Mouse (Mus musculus): Measurements from ENCODE around the gene Gm37240. TPM values are rescaled to one million over a fixed set of nuclear protein-coding genes. Genes with fewer than 3 reads are reported as not detected.

Gm37240 gene
- polyA plus RNA-seq, 1 experiment: not detected

DNA sequence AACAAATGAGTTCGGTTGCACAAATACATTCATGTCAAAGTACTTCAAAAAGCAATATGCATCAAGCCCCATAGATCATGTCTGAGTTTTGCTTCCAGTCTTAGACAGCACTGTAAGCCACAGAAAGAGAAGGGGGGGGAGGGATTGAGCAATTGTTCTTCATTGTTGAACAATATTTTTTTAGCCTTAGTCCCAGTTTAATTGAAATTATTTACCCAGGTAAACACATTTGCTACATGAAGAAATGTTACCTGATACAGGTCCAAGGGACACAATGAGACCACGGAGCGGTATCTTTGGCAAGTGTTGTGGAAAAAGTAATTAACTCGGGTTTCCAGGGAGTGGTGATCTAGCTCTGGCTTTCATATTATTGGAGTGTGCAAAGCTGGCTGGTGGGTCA is 337.0 kb downstream of the Gm37240 start:
- Histone ChIP-seq H3K27ac (replicated peaks; ENCODE audit: low read depth, low read length) (no peak overlapping the region), H3K4me1 (ENCODE audit: control insufficient read depth, insufficient read depth, insufficient read length, low read length) (no peaks in the 10 kb centered on the region), H3K4me3 (ENCODE audit: insufficient read depth, low read depth, low read length) (no peak overlapping the region)

DNA sequence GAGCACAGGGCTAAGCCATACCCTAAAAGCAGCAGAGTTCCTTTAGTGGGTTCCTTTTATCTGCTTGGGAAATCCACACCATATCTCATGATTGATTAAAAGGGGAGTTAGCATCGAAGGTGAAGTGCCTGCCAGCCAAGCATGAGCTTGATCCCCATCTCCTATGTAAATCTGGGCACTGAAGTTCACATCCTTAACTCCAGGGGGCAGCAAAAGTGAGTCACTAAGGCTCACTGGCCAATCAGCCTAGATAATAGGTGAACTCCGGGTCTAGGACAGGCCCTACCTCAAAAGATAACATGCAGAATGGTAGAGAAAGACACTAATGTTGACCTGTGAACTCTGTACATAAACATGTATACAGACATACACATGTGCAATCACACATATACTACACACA is 343.7 kb downstream of the Gm37240 start:
- H3K4me1 ChIP-seq (ENCODE audit: control insufficient read depth, insufficient read depth, insufficient read length, low read length): no peaks in the 10 kb centered on the region
- no peak overlapping the region for H3K4me3 ChIP-seq (ENCODE audit: insufficient read depth, low read depth, low read length)
- H3K27ac ChIP-seq (replicated peaks; ENCODE audit: low read depth, low read length): no peak overlapping the region

DNA sequence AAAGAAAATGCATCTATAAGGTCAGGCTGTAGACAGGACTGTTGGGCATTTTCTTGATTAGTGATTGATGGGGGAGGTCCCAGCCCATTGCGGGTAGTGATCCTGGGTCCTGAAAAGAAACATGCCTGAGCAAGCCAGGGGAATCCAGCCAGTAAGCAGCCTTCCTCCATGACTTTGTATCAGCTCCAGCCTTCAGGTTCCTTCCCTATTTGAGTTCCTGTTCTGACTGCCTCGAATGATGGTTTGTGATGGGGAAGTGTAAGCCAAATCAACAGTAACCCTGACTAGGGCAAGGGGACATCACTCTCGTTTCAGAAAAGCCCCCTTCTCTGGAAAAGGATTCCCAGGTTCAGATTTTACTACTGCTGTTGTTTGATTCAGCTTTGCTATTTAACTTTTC is 344.6 kb downstream of the Gm37240 start:
- Histone ChIP-seq H3K27ac (replicated peaks; ENCODE audit: low read depth, low read length) (no peak overlapping the region), H3K4me1 (ENCODE audit: control insufficient read depth, insufficient read depth, insufficient read length, low read length) (no peaks in the 10 kb centered on the region), H3K4me3 (ENCODE audit: insufficient read depth, low read depth, low read length) (no peak overlapping the region)

DNA sequence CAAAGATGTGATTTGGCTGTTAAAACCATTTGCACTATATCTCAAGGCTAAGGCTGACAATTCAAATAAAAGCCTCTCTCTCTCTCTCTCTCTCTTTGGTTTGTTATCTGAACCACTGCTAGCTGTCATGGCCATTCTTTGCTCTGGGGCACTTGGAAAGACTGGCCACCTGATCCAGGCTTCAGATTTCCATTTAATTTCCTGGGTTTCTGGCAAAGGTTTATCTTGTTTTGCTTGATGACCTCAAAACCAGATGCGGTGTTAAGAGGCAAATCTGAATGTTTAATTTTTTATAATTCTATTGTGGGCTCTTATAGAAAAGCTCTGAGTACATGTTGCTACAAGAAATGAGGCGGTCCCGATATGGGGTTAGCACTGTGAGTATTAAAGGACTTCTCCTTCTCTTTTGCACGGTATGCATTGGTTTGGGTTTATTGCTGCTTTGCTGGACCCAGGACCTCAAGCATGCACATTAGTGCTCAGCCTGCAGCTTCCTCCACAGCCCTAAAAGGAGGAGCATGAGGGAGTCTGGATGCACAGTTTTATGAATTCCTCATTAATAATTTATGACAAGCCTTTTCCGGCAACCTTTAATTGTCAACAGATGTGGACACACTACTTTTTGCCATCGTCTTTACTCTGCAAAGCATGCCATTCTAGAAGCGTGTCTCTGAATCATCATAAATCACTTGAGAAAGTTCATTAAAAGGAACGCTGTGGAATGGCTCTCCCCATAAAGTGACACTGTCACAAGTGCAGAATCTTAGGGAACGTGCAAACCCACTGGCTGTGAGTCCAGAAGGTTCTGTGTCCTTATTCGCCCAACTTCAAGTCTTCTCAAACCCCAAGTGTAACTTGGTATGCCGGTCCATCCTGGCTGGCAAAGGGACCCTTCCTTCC is 351.4 kb downstream of the Gm37240 start:
- Histone ChIP-seq H3K4me3 (ENCODE audit: insufficient read depth, low read depth, low read length) (no peak overlapping the region), H3K27ac (replicated peaks; ENCODE audit: low read depth, low read length) (no peak overlapping the region), H3K4me1 (ENCODE audit: control insufficient read depth, insufficient read depth, insufficient read length, low read length) (no peaks in the 10 kb centered on the region)

DNA sequence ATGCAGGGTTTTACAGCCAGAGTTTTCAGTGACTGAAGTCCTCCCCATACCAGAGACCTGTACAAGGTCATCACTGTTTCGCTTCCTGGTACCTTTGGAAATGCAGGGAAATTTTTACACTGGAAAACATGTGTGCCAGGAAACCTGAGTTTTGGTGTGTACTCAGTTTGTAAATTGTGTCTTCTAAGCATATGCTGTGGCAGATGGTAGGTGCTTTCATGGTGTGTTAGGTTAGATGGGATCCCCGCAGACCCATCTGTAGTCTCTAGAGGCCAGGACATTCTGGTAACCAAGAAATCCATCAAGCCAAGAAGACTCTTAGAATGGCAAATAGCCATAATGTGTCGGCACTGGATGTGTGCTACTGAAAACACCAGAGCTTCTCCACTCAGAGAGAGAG is 352.3 kb downstream of the Gm37240 start:
- Histone ChIP-seq H3K4me3 (ENCODE audit: insufficient read depth, low read depth, low read length) (no peak overlapping the region), H3K27ac (replicated peaks; ENCODE audit: low read depth, low read length) (no peak overlapping the region), H3K4me1 (ENCODE audit: control insufficient read depth, insufficient read depth, insufficient read length, low read length) (no peaks in the 10 kb centered on the region)

DNA sequence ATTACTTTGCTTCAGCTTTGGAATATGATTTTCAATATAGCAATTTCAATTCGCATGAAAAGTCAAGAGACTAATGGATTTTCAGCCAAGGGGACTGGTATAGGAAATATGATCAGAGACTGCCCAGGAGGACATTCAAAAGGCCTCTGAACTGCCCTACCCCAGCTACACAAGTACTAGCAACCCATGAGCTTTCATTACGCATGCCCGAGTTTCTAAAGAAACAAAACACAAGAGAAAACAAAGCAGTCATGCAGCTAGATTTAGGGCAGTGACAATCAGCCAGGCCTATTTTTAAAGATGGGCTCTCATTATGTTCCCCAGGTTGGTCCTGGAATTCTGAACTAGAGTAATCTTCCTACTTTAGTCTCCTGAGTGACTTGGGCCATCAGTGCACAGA is 354.9 kb downstream of the Gm37240 start:
- no peak overlapping the region for H3K4me3 ChIP-seq (ENCODE audit: insufficient read depth, low read depth, low read length)
- H3K4me1 ChIP-seq (ENCODE audit: control insufficient read depth, insufficient read depth, insufficient read length, low read length): no peaks in the 10 kb centered on the region
- H3K27ac ChIP-seq (replicated peaks; ENCODE audit: low read depth, low read length): no peak overlapping the region

DNA sequence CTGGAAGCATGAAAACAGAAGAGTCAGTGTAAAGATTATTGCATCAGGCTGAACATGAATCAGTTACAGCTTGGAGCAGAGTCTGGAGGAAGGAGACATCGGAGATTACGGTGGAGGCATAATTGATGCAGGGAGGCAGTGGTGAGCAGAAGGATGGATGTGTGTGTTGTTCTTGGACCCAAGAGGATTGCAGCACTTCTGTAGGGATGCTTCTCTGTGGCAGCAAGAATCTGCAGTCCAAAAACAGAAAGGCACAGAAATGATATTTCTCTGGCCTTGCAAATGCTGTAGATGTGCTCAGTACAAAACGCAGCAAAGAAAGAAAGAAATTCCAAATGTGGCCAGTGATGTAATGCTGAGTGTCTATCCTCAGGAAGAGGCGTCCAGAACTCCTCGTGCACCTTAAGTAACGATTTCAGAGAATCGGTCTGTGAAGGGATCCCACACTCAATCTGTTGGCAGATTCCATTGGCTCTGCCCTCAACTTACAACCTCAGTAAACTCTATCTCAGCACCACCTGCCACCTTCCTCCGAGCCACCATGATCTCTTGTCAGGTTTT is 356.6 kb downstream of the Gm37240 start:
- no peak overlapping the region for H3K4me3 ChIP-seq (ENCODE audit: insufficient read depth, low read depth, low read length)
- no peaks in the 10 kb centered on the region for H3K4me1 ChIP-seq (ENCODE audit: control insufficient read depth, insufficient read depth, insufficient read length, low read length)
- H3K27ac ChIP-seq (replicated peaks; ENCODE audit: low read depth, low read length): no peak overlapping the region

DNA sequence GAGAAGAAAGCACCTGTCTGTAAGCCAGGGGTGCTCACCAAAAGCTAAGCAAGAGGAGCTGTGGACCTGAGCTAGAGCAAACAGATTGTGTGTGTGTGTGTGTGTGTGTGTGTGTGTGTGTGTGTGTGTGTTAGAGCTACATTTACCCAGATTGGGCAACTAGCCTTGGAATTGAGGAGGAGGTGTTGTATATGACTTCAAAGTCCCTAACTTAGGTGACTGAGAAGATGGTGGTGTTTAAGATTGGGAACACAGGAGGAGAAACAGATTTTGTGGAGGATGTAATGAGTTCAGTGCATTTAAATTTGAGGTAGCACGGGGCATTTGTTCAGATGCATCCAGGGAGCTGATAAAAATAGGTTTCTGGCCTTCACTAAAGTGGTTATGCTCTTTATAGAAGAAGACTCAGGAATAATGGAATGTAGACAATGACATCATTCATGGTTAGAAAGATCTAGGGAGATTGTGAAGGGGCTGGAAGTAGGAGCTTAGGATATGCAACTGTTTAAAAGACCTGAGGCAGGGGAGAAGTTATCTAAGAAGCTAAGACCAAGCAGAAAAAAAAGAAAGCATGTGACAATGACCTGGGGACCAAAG is 365.9 kb downstream of the Gm37240 start:
- Histone ChIP-seq H3K4me3 (ENCODE audit: insufficient read depth, low read depth, low read length) (no peak overlapping the region), H3K4me1 (ENCODE audit: control insufficient read depth, insufficient read depth, insufficient read length, low read length) (no peaks in the 10 kb centered on the region), H3K27ac (replicated peaks; ENCODE audit: low read depth, low read length) (no peak overlapping the region)

DNA sequence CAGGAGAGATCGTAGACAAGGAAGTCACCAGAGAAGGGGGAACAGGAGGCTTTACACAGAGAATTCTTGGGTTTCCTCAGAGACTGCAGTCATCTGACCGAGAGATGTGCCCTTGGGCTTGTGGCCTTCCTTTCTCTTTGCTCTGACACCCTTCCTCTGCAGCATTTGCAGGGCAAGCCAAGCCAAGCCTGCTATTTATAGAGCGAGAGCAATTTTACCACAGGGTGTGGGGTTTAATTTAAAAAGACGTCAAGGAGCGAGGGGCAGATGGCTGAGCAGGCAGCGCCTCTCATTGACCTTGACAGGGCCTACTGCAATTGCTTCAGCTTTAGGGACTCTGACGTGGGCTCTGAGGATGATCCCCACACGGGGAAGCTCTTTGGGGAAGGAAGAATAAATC is 368.6 kb downstream of the Gm37240 start:
- Histone ChIP-seq H3K4me3 (ENCODE audit: insufficient read depth, low read depth, low read length) (no peak overlapping the region), H3K27ac (replicated peaks; ENCODE audit: low read depth, low read length) (no peak overlapping the region), H3K4me1 (ENCODE audit: control insufficient read depth, insufficient read depth, insufficient read length, low read length) (no peaks in the 10 kb centered on the region)

DNA sequence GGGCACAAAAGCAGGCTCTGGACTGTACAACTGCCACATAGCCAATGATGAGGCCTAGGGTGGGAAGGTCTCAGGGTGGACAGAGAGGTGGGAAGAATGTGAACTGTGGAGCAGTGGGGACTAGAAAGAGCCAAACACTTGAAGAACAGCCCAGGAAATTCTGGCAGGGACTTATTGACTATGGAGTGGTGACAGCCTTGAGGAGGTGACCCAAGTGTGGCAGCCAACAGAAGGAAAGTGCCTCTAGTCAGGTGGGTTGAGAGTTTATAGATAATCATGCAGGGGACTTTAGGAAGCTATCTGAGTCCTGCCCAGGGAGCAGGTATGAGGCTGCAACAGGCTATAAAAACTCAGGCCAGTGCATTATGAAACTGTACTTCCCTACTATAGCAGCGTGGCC is 369.2 kb downstream of the Gm37240 start:
- Histone ChIP-seq H3K4me3 (ENCODE audit: insufficient read depth, low read depth, low read length) (no peak overlapping the region), H3K4me1 (ENCODE audit: control insufficient read depth, insufficient read depth, insufficient read length, low read length) (no peaks in the 10 kb centered on the region), H3K27ac (replicated peaks; ENCODE audit: low read depth, low read length) (no peak overlapping the region)

DNA sequence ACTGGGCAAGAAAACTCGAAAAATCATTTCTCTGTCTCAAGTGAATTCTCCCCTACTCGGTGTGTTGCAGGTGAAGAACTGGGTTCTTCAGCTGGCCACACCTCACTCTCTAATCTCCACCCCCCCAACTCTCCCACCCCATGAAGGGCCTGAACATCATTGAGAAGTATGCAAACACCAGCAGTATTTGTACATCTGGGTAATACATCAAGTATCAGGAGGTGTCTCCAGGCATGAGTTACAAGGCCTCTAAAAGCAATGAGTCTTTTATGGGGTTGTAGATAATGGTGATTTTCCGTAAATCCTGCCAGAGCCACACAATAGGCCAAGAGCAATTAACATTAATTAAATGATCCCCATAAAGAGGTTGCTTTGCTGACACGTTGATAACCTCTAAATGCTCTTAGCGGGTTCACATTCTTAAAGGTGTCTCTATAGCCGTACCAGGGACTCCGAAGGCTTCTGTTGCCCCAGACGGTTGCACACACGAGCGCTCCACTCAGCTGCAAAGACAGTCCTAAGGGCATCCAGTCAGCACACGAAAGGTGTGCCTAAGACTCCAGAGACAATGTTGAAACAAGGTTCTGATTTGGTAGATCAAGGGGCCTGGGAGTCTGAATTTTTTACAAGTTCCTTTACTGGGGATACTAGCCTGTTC is 370.4 kb downstream of the Gm37240 start:
- no peak overlapping the region for H3K27ac ChIP-seq (replicated peaks; ENCODE audit: low read depth, low read length)
- H3K4me1 ChIP-seq (ENCODE audit: control insufficient read depth, insufficient read depth, insufficient read length, low read length): no peaks in the 10 kb centered on the region
- H3K4me3 ChIP-seq (ENCODE audit: insufficient read depth, low read depth, low read length): no peak overlapping the region

DNA sequence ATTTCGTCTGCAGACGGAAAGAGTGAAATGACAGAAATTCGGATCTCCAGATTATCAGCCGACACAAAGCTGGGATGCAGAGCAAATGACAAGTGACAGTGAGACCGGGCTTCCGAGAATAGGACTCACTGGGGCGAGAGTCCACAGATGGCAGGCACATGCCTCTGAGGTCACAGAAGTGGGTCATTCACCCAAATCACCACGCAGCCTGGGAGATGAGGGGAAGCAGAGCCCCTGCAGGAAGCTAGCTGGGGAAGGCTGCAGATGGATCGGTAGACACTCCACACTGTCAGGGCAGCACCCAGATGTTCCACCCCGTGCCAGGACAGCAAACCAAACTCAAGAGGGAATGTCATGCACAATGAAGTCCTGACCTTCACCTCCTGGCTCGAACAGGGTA is 372.6 kb downstream of the Gm37240 start:
- Histone ChIP-seq H3K27ac (replicated peaks; ENCODE audit: low read depth, low read length) (no peak overlapping the region), H3K4me3 (ENCODE audit: insufficient read depth, low read depth, low read length) (no peak overlapping the region), H3K4me1 (ENCODE audit: control insufficient read depth, insufficient read depth, insufficient read length, low read length) (no peaks in the 10 kb centered on the region)

DNA sequence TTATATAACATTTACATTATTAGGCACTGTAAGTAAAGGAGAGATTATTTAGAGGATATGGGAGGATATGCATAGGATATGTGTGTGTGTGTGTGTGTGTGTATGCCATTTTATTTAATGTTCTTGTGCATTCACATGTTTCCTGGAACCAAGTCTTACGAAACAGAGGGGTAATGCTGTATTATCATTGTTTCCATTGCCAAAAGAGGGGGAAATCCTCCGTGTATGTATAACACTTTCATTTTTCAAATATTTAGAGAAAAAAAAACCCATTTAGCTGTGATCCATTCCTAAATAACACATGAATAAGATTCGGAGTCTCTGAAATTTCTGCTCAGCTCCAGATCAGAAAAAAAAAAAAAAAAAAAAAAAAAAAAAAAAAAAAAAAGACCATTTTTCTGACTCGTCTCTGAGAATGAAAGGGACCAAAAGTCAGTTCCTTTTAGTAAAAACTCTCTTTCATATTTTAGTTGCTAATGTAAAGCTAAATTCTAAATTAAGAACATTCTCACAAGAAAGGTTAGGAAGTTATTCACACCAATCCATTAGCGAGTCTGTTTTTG is 378.5 kb downstream of the Gm37240 start:
- no peak overlapping the region for H3K4me3 ChIP-seq (ENCODE audit: insufficient read depth, low read depth, low read length)
- H3K4me1 ChIP-seq (ENCODE audit: control insufficient read depth, insufficient read depth, insufficient read length, low read length): no peaks in the 10 kb centered on the region
- H3K27ac ChIP-seq (replicated peaks; ENCODE audit: low read depth, low read length): no peak overlapping the region

DNA sequence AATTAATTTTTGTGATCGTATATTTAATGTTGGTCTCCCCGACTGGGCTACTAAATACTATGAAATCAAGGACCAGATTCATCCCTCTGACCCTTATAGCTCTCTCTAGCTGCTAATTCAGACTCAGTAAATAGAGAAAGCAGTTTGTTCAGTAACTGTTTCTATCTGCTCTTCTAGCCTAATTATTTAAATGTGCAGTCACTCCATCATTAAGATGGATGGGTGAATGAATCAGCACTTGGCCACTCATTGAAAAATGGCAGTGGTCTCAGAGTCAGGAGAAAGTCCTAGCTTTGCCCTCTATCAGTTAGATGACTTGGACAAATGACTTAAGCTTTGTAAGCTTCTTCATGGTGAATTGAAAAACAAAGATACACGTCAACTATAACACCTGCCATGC is 387.2 kb downstream of the Gm37240 start:
- Histone ChIP-seq H3K4me1 (ENCODE audit: control insufficient read depth, insufficient read depth, insufficient read length, low read length) (no peaks in the 10 kb centered on the region), H3K4me3 (ENCODE audit: insufficient read depth, low read depth, low read length) (no peak overlapping the region), H3K27ac (replicated peaks; ENCODE audit: low read depth, low read length) (no peak overlapping the region)

DNA sequence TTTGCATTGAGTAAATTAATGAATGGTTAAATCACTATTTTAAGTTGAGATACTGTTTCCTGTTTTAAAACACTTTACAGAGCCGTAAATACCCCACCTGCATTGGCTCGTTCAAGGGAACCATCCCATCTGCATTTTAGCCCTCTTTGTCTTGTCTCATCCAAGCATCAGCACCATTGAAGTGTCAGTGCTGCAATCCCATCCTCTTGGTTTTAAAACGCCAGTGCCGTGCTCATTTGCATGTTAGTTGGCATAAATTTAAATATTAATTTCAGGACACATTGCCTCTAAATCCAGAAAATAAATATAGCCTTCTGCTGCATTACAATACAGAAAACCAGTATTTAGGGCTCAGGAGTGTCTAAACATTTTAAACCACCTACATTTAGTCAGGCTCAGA is 391.2 kb downstream of the Gm37240 start:
- Histone ChIP-seq H3K27ac (replicated peaks; ENCODE audit: low read depth, low read length) (no peak overlapping the region), H3K4me1 (ENCODE audit: control insufficient read depth, insufficient read depth, insufficient read length, low read length) (no peaks in the 10 kb centered on the region), H3K4me3 (ENCODE audit: insufficient read depth, low read depth, low read length) (no peak overlapping the region)
